Mouse (Mus musculus) left cerebral cortex, postnatal 36 days (tissue): Measurements from ENCODE around the gene Riok2. TPM values are rescaled to one million over a fixed set of nuclear protein-coding genes. Genes with fewer than 3 reads are reported as not detected.

Source experiments
- DNase-seq, 2 experiments: peaks; one replicate each; pipeline ENCODE4 v3.0.0; 2021 to 2022; ENCODE audit warnings: low spot score in 2 of 2, mixed read lengths in 1 of 2
- intact Hi-C: fragments of 180-260 bp; cut with DNase I; formaldehyde crosslinking; loops from one replicate; pipeline ENCODE4 v1.15.1; 2025
- total RNA-seq, 2 experiments: library from RNA; stranded (reverse); gene quantifications; 2 replicates each; pipeline ENCODE4 v1.2.3; 2021

Gene Riok2
- total RNA-seq, 2 experiments from 2014 or later, result 17.2 to 19.0 TPM

GRCm38 (mm10) chr17:17403578-17404112 lies 29.5 kb downstream of the Riok2 start:
- intact Hi-C loops, result loop anchor here (5.0 kb wide), 1 partner anchor 424 kb away; the partner anchor contains the start of gene Spaca6
- no peak for DNase-seq

GRCm38 (mm10) chr17:17404811-17405544 lies 30.9 kb downstream of the Riok2 start:
- intact Hi-C loops, result loop anchor here (5.0 kb wide), 1 partner anchor 422 kb away; the partner anchor contains the start of gene Spaca6
- no peak for DNase-seq

GRCm38 (mm10) chr17:17405606-17406005 lies 31.5 kb downstream of the Riok2 start:
- DNase-seq, result no peak
- intact Hi-C loops, result no loop called here

- no peak for DNase-seq
- intact Hi-C loops, result no loop called here
Measured at GRCm38 (mm10) chr17:17408137-17408536, 34.0 kb downstream of the Riok2 start.

- DNase-seq, result no peak
- intact Hi-C loops, result no loop called here
Measured at GRCm38 (mm10) chr17:17408720-17409478, 34.8 kb downstream of the Riok2 start.

GRCm38 (mm10) chr17:17409601-17410000 lies 35.5 kb downstream of the Riok2 start:
- intact Hi-C loops, result no loop called here
- no peak for DNase-seq

- intact Hi-C loops, result no loop called here
- DNase-seq, result no peak
Measured at GRCm38 (mm10) chr17:17411443-17411842, 37.3 kb downstream of the Riok2 start.

- intact Hi-C loops, result no loop called here
- DNase-seq, result no peak
Measured at GRCm38 (mm10) chr17:17412176-17412575, 38.1 kb downstream of the Riok2 start.

- intact Hi-C loops, result no loop called here
- no peak for DNase-seq
Measured at GRCm38 (mm10) chr17:17414206-17414605, 40.1 kb downstream of the Riok2 start.

- intact Hi-C loops, result no loop called here
- no peak for DNase-seq
Measured at GRCm38 (mm10) chr17:17424609-17425307, 50.6 kb downstream of the Riok2 start.

- intact Hi-C loops, result no loop called here
- DNase-seq, result no peak
Measured at GRCm38 (mm10) chr17:17425308-17425813, 51.3 kb downstream of the Riok2 start.

- no peak for DNase-seq
- intact Hi-C loops, result no loop called here
Measured at GRCm38 (mm10) chr17:17425906-17426305, 51.8 kb downstream of the Riok2 start.

- intact Hi-C loops, result no loop called here
- no peak for DNase-seq
Measured at GRCm38 (mm10) chr17:17428888-17429287, 54.8 kb downstream of the Riok2 start.

GRCm38 (mm10) chr17:17433679-17434078 lies 59.6 kb downstream of the Riok2 start:
- intact Hi-C loops, result no loop called here

GRCm38 (mm10) chr17:17438576-17439191 lies 64.6 kb downstream of the Riok2 start:
- no peak for DNase-seq
- intact Hi-C loops, result no loop called here

More at GRCm38 (mm10) chr17:17433679-17434078, 59.6 kb downstream of the Riok2 start:
- DNase-seq, result no peak

GRCm38 (mm10) chr17:17441876-17442498 lies 67.9 kb downstream of the Riok2 start:
- intact Hi-C loops, result no loop called here
- DNase-seq, result no peak

- intact Hi-C loops, result no loop called here
- DNase-seq, result no peak
Measured at GRCm38 (mm10) chr17:17444297-17444886, 70.3 kb downstream of the Riok2 start.
